Mouse (Mus musculus) ES-E14 (cell line): ENCODE measurements around the gene Nmbr. TPM values are rescaled to one million over a fixed set of nuclear protein-coding genes. Genes with fewer than 3 reads are reported as not detected.

Experiments
- DNase-seq: peaks from one replicate; pipeline ENCODE4 v3.0.0-alpha.2; 2013; ENCODE audit warnings: low read depth, low spot score
- H3K27ac ChIP-seq: 2 replicates; pipeline ENCODE4 v1.5.1; 2012; ENCODE audit warnings: low read depth, mild to moderate bottlenecking, low read length, moderate library complexity, mixed read lengths; ENCODE audit not compliant: poor library complexity, insufficient read depth, severe bottlenecking
- H3K36me3 ChIP-seq: 2 replicates; pipeline ENCODE4 v1.6.1; 2012; ENCODE audit warnings: mild to moderate bottlenecking, low read length, moderate library complexity, mixed read lengths; ENCODE audit not compliant: control insufficient read depth, poor library complexity, insufficient read depth, severe bottlenecking
- H3K4me1 ChIP-seq, 2 experiments: fragments of 150-350 bp in 1 of 2; sonication (generic) in 1 of 2; 2 replicates each; pipeline ENCODE4 v1.6.1; 2012; ENCODE audit warnings: low read length in 2 of 2, mild to moderate bottlenecking in 1 of 2, mixed read lengths in 1 of 2; ENCODE audit not compliant: control insufficient read depth in 2 of 2, insufficient read depth in 2 of 2, poor library complexity in 1 of 2
- H3K4me3 ChIP-seq, 2 experiments: fragments of 150-350 bp in 1 of 2; sonication (generic) in 1 of 2; 2 replicates each; pipeline ENCODE4 v1.5.1; 2012; ENCODE audit warnings: low read length in 2 of 2, low read depth in 1 of 2, mild to moderate bottlenecking in 1 of 2, mixed read lengths in 1 of 2; ENCODE audit not compliant: insufficient read depth in 1 of 2, poor library complexity in 1 of 2, severe bottlenecking in 1 of 2
- H3K9ac ChIP-seq: 2 replicates; pipeline ENCODE4 v1.6.1; 2012; ENCODE audit warnings: low read depth, mild to moderate bottlenecking, low read length, mixed read lengths; ENCODE audit not compliant: poor library complexity, insufficient read depth, severe bottlenecking
- H3K9me3 ChIP-seq: fragments of 150-350 bp; sonication (generic); 2 replicates; pipeline ENCODE4 v1.6.1; 2012; ENCODE audit warnings: low read depth, mild to moderate bottlenecking, low read length; ENCODE audit not compliant: control insufficient read depth, insufficient read depth
- CHD2 ChIP-seq: IDR thresholded peaks from 2 replicates; pipeline ENCODE4 v1.6.1; 2014; ENCODE audit warnings: mild to moderate bottlenecking, low read depth, low read length, inconsistent platforms
- HCFC1 ChIP-seq: IDR thresholded peaks from 2 replicates; pipeline ENCODE4 v1.6.1; 2012; ENCODE audit warnings: low read length, inconsistent platforms, borderline replicate concordance; ENCODE audit not compliant: insufficient read depth
- MAFK ChIP-seq: IDR thresholded peaks from 2 replicates; pipeline ENCODE4 v1.6.1; 2014; ENCODE audit warnings: mild to moderate bottlenecking, low read depth, low read length, inconsistent platforms; ENCODE audit not compliant: insufficient read depth
- ZC3H11A ChIP-seq: IDR thresholded peaks from 2 replicates; pipeline ENCODE4 v1.6.1; 2012; ENCODE audit warnings: low read depth, mild to moderate bottlenecking, inconsistent platforms, low read length, borderline replicate concordance
- ZNF384 ChIP-seq: IDR thresholded peaks from 2 replicates; pipeline ENCODE4 v1.6.1; 2012; ENCODE audit warnings: low read depth, low read length, inconsistent platforms
- in situ Hi-C, 2 experiments: fragments of 600-800 bp; cut with MboI; formaldehyde crosslinking; loops; one replicate each; pipeline ENCODE4 v1.15.1; 2025; ENCODE audit warnings: low sequenced_read_pairs in 2 of 2, inconsistent platforms in 1 of 2; ENCODE audit not compliant: unreplicated experiment in 2 of 2
- total RNA-seq: library from RNA; depleted of rRNA; stranded (reverse); fragments of 300-350 nt; gene quantifications from 2 replicates; pipeline ENCODE4 v1.2.3, GENCODE M21; 2012; rRNA removed

Gene Nmbr
- 0.27 and 0.53 TPM in 2 replicates for total RNA-seq

GRCm38 (mm10) chr10:14705072-14706066, at the start of gene Nmbr, which contains the start of gene Vta1:
Nmbr (plus strand) TSS chr10:14705591.
Vta1 (minus strand) TSS chr10:14705560.
- Histone ChIP-seq H3K9ac (peak within 1 kb of the TSS; percentile 89), H3K4me3 (peak within 1 kb of the TSS; percentile 89 to 97), H3K27ac (peak within 1 kb of the TSS; percentile 66; the same call in 1 of the 2 replicates), H3K9me3 (no peaks in the 10 kb centered on the region), H3K36me3 (no peaks in the 10 kb centered on the region), H3K4me1 (no peaks in the 10 kb centered on the region; a peak in 2 of 4 replicates)
- TF ChIP-seq HCFC1 (peak; percentile 82), ZNF384 (no peak), ZC3H11A (peak; percentile 16; the same call in 1 of the 2 replicates)
- DNase-seq, result peak; percentile 89
- in situ Hi-C loops, result loop anchor here in 1 of 2 experiments (10.0 kb wide), 1 partner anchor 251 kb away; no protein-coding TSS in a partner anchor

GRCm38 (mm10) chr10:14660875-14661274, 44.5 kb upstream of the Nmbr start:
- H3K36me3 ChIP-seq, result no peaks in the 10 kb centered on the region
- no peak for DNase-seq
- H3K4me1 ChIP-seq, result no peaks in the 10 kb centered on the region
- in situ Hi-C loops, result no loop called here
- no peak overlapping the region for H3K27ac ChIP-seq
- no peaks in the 10 kb centered on the region for H3K9me3 ChIP-seq
- TF ChIP-seq CHD2 (no peak), HCFC1 (no peak), ZNF384 (no peak), ZC3H11A (no peak), MAFK (no peak)
- H3K4me3 ChIP-seq, result no peak overlapping the region
- no peak overlapping the region for H3K9ac ChIP-seq

DNA sequence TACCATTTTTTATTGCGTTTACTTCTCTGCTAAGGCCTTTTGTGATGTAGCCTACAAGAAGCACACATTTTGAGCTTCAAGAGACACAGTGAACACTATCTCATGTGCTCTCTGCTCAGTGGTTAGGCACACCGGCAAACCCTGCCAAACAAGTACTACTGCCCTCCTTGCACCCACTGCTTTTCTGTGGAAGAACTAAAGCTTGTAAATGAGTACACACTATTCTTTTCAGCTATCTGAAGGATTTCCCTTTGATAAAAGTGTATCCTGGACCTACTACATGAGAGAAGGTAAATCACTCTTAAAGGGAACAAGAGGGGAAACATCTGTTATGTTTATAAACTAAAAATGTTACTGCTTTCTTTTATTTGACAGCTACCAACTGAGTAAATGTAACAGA, 39.2 kb upstream of the Nmbr start:
- TF ChIP-seq CHD2 (no peak), HCFC1 (no peak), ZNF384 (no peak), MAFK (no peak), ZC3H11A (no peak)
- in situ Hi-C loops, result no loop called here
- Histone ChIP-seq H3K27ac (no peak overlapping the region), H3K4me3 (no peak overlapping the region), H3K4me1 (no peaks in the 10 kb centered on the region), H3K9me3 (no peaks in the 10 kb centered on the region), H3K36me3 (no peaks in the 10 kb centered on the region; the same call in 1 of the 2 replicates), H3K9ac (no peak overlapping the region)
- no peak for DNase-seq

GRCm38 (mm10) chr10:14685663-14686062, 19.7 kb upstream of the Nmbr start:
- H3K4me1 ChIP-seq, result no peaks in the 10 kb centered on the region
- H3K9ac ChIP-seq, result no peak overlapping the region
- no peaks in the 10 kb centered on the region for H3K36me3 ChIP-seq
- H3K9me3 ChIP-seq, result no peaks in the 10 kb centered on the region
- no peak overlapping the region for H3K4me3 ChIP-seq
- H3K27ac ChIP-seq, result no peak overlapping the region
- in situ Hi-C loops, result no loop called here
- TF ChIP-seq CHD2 (no peak), ZNF384 (no peak), HCFC1 (no peak), ZC3H11A (peak; percentile 50; the same call in 1 of the 2 replicates)
- DNase-seq, result no peak
